Mouse (Mus musculus): ENCODE measurements around the gene Ncoa3. TPM values are rescaled to one million over a fixed set of nuclear protein-coding genes. Genes with fewer than 3 reads are reported as not detected.

The Ncoa3 gene
- polyA plus RNA-seq, 1 experiment from 2014 or later = 11.6 TPM

GRCm38 (mm10) chr2:166116278-166116608 lies 123.8 kb downstream of the Ncoa3 start:
- 86% methylated on average over 7 of the region's 7 CpGs for WGBS
- Histone ChIP-seq H3K36me3 (ENCODE audit: control insufficient read depth, insufficient read depth, low read length) (peaks cover 4% of the 10 kb centered on the region; the same call in 1 of the 2 replicates), H3K4me3 (ENCODE audit: low read length) (no peak overlapping the region), H3K27ac (ENCODE audit: low read depth, low read length) (no peak overlapping the region), H3K9ac (ENCODE audit: low read depth, low read length) (no peak overlapping the region), H3K27me3 (replicated peaks; ENCODE audit: control insufficient read depth, insufficient read depth, low read length) (no peaks in the 10 kb centered on the region), H3K4me2 (ENCODE audit: low read length) (no peak overlapping the region), H3K4me1 (ENCODE audit: control insufficient read depth, insufficient read depth, low read depth, low read length) (no peaks in the 10 kb centered on the region), H3K9me3 (ENCODE audit: control insufficient read depth, low read length) (no peaks in the 10 kb centered on the region)
- ATAC-seq = no peak

DNA sequence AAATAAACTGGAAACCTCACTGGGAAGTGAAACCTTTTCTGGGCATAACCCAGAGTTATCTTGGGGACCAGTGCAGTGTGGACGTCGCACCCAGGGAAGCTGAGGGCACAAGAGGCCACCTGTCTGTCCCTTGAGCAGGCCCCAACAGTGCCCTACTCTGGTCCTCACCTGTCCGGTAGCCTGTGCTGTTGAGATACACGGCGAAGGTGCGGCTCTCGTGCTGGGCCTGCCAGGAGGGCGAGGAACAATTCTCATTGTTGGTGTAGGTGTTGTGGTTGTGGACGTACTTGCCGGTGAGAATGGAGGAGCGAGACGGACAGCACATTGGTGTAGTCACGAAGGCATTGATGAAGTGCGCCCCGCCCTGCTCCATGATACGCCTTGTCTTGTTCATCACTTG lies 124.3 kb downstream of the Ncoa3 start:
- Histone ChIP-seq H3K36me3 (ENCODE audit: control insufficient read depth, insufficient read depth, low read length) (peaks cover 4% of the 10 kb centered on the region; the same call in 1 of the 2 replicates), H3K27ac (ENCODE audit: low read depth, low read length) (no peak overlapping the region), H3K27me3 (replicated peaks; ENCODE audit: control insufficient read depth, insufficient read depth, low read length) (no peaks in the 10 kb centered on the region), H3K4me1 (ENCODE audit: control insufficient read depth, insufficient read depth, low read depth, low read length) (no peaks in the 10 kb centered on the region), H3K9ac (ENCODE audit: low read depth, low read length) (no peak overlapping the region), H3K9me3 (ENCODE audit: control insufficient read depth, low read length) (no peaks in the 10 kb centered on the region), H3K4me2 (ENCODE audit: low read length) (no peak overlapping the region), H3K4me3 (ENCODE audit: low read length) (no peak overlapping the region)
- no peak for ATAC-seq
- WGBS = 97% methylated on average over 16 of the region's 16 CpGs

GRCm38 (mm10) chr2:166119992-166120391 lies 127.6 kb downstream of the Ncoa3 start:
- Histone ChIP-seq H3K27ac (ENCODE audit: low read depth, low read length) (no peak overlapping the region), H3K4me1 (ENCODE audit: control insufficient read depth, insufficient read depth, low read depth, low read length) (no peaks in the 10 kb centered on the region), H3K4me2 (ENCODE audit: low read length) (no peak overlapping the region), H3K4me3 (ENCODE audit: low read length) (no peak overlapping the region), H3K9me3 (ENCODE audit: control insufficient read depth, low read length) (no peaks in the 10 kb centered on the region), H3K27me3 (replicated peaks; ENCODE audit: control insufficient read depth, insufficient read depth, low read length) (no peaks in the 10 kb centered on the region), H3K9ac (ENCODE audit: low read depth, low read length) (no peak overlapping the region), H3K36me3 (ENCODE audit: control insufficient read depth, insufficient read depth, low read length) (peaks cover 4% of the 10 kb centered on the region; the same call in 1 of the 2 replicates)
- WGBS = 69% methylated on average over 2 of the region's 2 CpGs
- ATAC-seq = no peak

DNA sequence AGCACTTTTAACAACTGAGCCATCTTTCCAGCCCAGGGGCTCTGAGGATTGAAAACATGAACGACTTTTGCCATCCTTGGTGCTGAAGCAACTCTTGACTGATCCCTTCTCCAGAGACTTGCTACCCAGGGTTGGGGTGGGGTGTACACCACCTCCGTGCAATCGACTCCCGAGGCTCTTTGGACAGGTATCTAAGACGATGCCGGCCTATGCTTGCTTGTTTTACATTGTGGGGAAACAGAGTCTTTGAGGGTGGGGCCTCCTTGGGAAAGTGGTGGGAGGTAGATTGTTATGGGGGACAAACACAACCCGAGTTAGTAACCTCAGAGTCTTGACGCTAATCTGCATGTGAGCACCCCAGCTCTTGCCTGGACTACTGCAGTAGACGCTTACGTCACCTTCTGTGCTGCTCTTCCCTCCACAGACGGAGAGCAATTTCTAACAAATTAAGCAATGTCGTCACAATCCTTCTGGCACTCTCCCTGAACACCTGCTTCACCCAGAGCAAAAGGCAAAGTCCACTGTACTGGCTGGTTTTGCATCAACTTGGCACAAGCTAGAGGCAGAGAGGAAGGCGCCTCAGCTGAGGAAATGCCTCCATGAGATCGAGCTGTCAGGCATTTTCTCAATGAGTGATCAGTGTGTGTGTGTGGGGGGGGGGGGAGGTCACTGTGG lies 129.4 kb downstream of the Ncoa3 start:
- no peak for ATAC-seq
- Histone ChIP-seq H3K36me3 (ENCODE audit: control insufficient read depth, insufficient read depth, low read length) (no peaks in the 10 kb centered on the region), H3K4me2 (ENCODE audit: low read length) (no peak overlapping the region), H3K27ac (ENCODE audit: low read depth, low read length) (no peak overlapping the region), H3K9me3 (ENCODE audit: control insufficient read depth, low read length) (no peaks in the 10 kb centered on the region), H3K4me1 (ENCODE audit: control insufficient read depth, insufficient read depth, low read depth, low read length) (no peaks in the 10 kb centered on the region), H3K27me3 (replicated peaks; ENCODE audit: control insufficient read depth, insufficient read depth, low read length) (no peaks in the 10 kb centered on the region), H3K4me3 (ENCODE audit: low read length) (no peak overlapping the region), H3K9ac (ENCODE audit: low read depth, low read length) (no peak overlapping the region)
- 75% methylated on average over 14 of the region's 14 CpGs for WGBS

GRCm38 (mm10) chr2:166122781-166123180 lies 130.3 kb downstream of the Ncoa3 start:
- Histone ChIP-seq H3K4me2 (ENCODE audit: low read length) (no peak overlapping the region), H3K27me3 (replicated peaks; ENCODE audit: control insufficient read depth, insufficient read depth, low read length) (no peaks in the 10 kb centered on the region), H3K36me3 (ENCODE audit: control insufficient read depth, insufficient read depth, low read length) (no peaks in the 10 kb centered on the region), H3K9me3 (ENCODE audit: control insufficient read depth, low read length) (no peaks in the 10 kb centered on the region), H3K4me3 (ENCODE audit: low read length) (no peak overlapping the region), H3K4me1 (ENCODE audit: control insufficient read depth, insufficient read depth, low read depth, low read length) (no peaks in the 10 kb centered on the region), H3K27ac (ENCODE audit: low read depth, low read length) (no peak overlapping the region), H3K9ac (ENCODE audit: low read depth, low read length) (no peak overlapping the region)
- WGBS = 90% methylated on average over 6 of the region's 6 CpGs
- no peak for ATAC-seq

Other genes starting within 250 kb of the Ncoa3 start
- gene Zmynd8, start 93.6 kb upstream of the Ncoa3 start, polyA plus RNA-seq (2015; fragmentation: Nextera tagmentation; extraction: Ambion mirVana) = 64.3 and 66.4 TPM in 2 replicates
- gene Sulf2, start 163.0 kb downstream of the Ncoa3 start, polyA plus RNA-seq (2015; fragmentation: Nextera tagmentation; extraction: Ambion mirVana) = 73.6 and 101 TPM in 2 replicates